ENCODE assay signal across 19 mouse cellular contexts in genomic region chr14:57850330-57850729, GRCm38 (mm10). TPM values are rescaled to one million over a fixed set of nuclear protein-coding genes. Genes with fewer than 3 reads are reported as not detected.
A peak's percentile ranks its signal among the peaks of the same experiment; 100 is the strongest.
DNase-seq lines count a peak whose midpoint lies in the region; ATAC-seq and TF ChIP-seq lines count a peak whose summit lies in the region.
"Had no signal": no experiment of that assay in that cellular context is flagged by ENCODE, and none has a peak within 500 bp of the region (broad histone marks: within the 10 kb centered on the region; RNA-seq: fewer than 3 reads in every experiment).

No protein-coding gene starts in this region.

- TF ChIP-seq EP300 in CH12.LX (IDR thresholded peaks at IDR 0.05; ENCODE audit: low read length): no peak; the same call in 1 of the 2 replicates

- DNase-seq in adrenal gland, postnatal 25 days: peak; percentile 6
- no peak for DNase-seq in adrenal gland, postnatal 4 days (ENCODE audit: low spot score in 2 of 2)
- DNase-seq in CH12.LX (ENCODE audit: extremely low read depth): peak; percentile 68
- peak; percentile 32 for DNase-seq in NIH3T3 (ENCODE audit: low read depth)
- no peak for DNase-seq in embryo, embryonic 10.5 days (ENCODE audit: low spot score)
- DNase-seq in cerebellum, adult 18-20 months: no peak
- DNase-seq: cerebellum, adult 8-10 months; kidney, adult 18-20 months; liver, postnatal 0 days; lung, postnatal 10 days; thymus, postnatal 25 days had no signal

- no peak overlapping the region for H3K27ac ChIP-seq in CH12.LX (ENCODE audit: insufficient read depth, low read depth)
- H3K27ac ChIP-seq: forebrain, embryonic 15.5 days; heart, embryonic 10.5 days; kidney, postnatal 0 days; limb, embryonic 15.5 days; midbrain, embryonic 12.5 days had no signal

- no peak for TF ChIP-seq CTCF in CH12.LX (conservative IDR thresholded peaks at IDR 0.05 in 1 of 2, IDR thresholded peaks at IDR 0.05 in 1 of 2; ENCODE audit: low read depth in 2 of 2, low read length in 2 of 2)

- no peak for TF ChIP-seq RAD21 in CH12.LX (IDR thresholded peaks at IDR 0.05; ENCODE audit: low read depth, low read length)

- no peak for TF ChIP-seq POLR2A in CH12.LX (IDR thresholded peaks at IDR 0.05; ENCODE audit: low read depth, low read length)

- no peaks in the 10 kb centered on the region for H3K9me3 ChIP-seq in CH12.LX (replicated peaks; ENCODE audit: low read length)
- H3K9me3 ChIP-seq: forebrain, embryonic 15.5 days; heart, embryonic 10.5 days; limb, embryonic 15.5 days; midbrain, embryonic 12.5 days had no signal

- H3K27me3 ChIP-seq in CH12.LX (replicated peaks): no peaks in the 10 kb centered on the region
- H3K27me3 ChIP-seq: forebrain, embryonic 15.5 days; limb, embryonic 15.5 days; midbrain, embryonic 12.5 days; Patski had no signal

- in situ Hi-C loops in CH12.LX (cut with MboI; ENCODE audit: low pct_ligation_motif_present, low pct_unique_long_range_greater_than_20kb, low sequenced_read_pairs): no loop called here

- ATAC-seq in erythroblast, adult 5-6 weeks (replicated peaks; ENCODE audit: low FRiP score, poor library complexity, severe bottlenecking): peak; percentile 72
- ATAC-seq: activated CD4-positive, CD25-positive, alpha-beta regulatory T cell, adult 4 months; forebrain, embryonic 15.5 days; liver, postnatal 0 days; Patski had no signal

- peak overlapping the region; percentile 9; the same call in 1 of the 2 replicates for H3K9ac ChIP-seq in CH12.LX (ENCODE audit: insufficient read depth, low read depth)
- H3K9ac ChIP-seq: forebrain, embryonic 15.5 days; limb, embryonic 15.5 days; liver, postnatal 0 days; midbrain, embryonic 12.5 days had no signal

- no peak overlapping the region for H3K4me3 ChIP-seq in CH12.LX (replicated peaks in 1 of 3; ENCODE audit: low read depth in 2 of 3, low read length in 2 of 3, poor library complexity in 1 of 3)
- H3K4me3 ChIP-seq: forebrain, embryonic 15.5 days; heart, embryonic 10.5 days; limb, embryonic 15.5 days; midbrain, embryonic 12.5 days had no signal

- H3K4me2 ChIP-seq in CH12.LX (ENCODE audit: insufficient read depth, low read depth, poor library complexity, severe bottlenecking): no peak overlapping the region
- H3K4me2 ChIP-seq: forebrain, embryonic 15.5 days; limb, embryonic 15.5 days; midbrain, embryonic 12.5 days had no signal

- H3K4me1 ChIP-seq in CH12.LX (ENCODE audit: control insufficient read depth in 1 of 2, insufficient read depth in 2 of 2): peaks cover 5 to 22% of the 10 kb centered on the region in 2 experiments; a peak in 3 of 4 replicates
- H3K4me1 ChIP-seq: forebrain, embryonic 15.5 days; heart, embryonic 10.5 days; limb, embryonic 15.5 days; midbrain, embryonic 12.5 days had no signal

- H3K79me2 ChIP-seq in CH12.LX (replicated peaks; ENCODE audit: control insufficient read depth, extremely low read depth, insufficient read depth, poor library complexity, severe bottlenecking): no peaks in the 10 kb centered on the region

- dilution Hi-C loops in CH12.LX (cut with MboI; ENCODE audit: extremely low pct_ligation_motif_present, extremely low pct_unique_long_range_greater_than_20kb, low sequenced_read_pairs): no loop called here

- H3K36me3 ChIP-seq in CH12.LX (replicated peaks in 1 of 2; ENCODE audit: control insufficient read depth in 1 of 2, insufficient read depth in 1 of 2, low read length in 1 of 2): peaks cover 2 to 49% of the 10 kb centered on the region in 2 experiments

TF ChIP-seq in CH12.LX, 34 proteins besides CTCF, POLR2A, EP300 and RAD21:
- 0 out of 2 replicates have a peak, but pooled peaks have one; percentile 17 for TF ChIP-seq BHLHE40 (IDR thresholded peaks at IDR 0.05; ENCODE audit: low read depth, low read length)
- TF ChIP-seq GABPA (IDR thresholded peaks at IDR 0.05; ENCODE audit: insufficient replicate concordance, low read depth, low read length): no peak
- peak; percentile 66; the same call in 1 of the 2 replicates for TF ChIP-seq IRF4 (IDR thresholded peaks at IDR 0.05; ENCODE audit: low read depth, low read length)
- no peak for TF ChIP-seq ZC3H11A (IDR thresholded peaks at IDR 0.05; ENCODE audit: low read depth, low read length)
- no peak for TF ChIP-seq TBP (conservative IDR thresholded peaks at IDR 0.05; ENCODE audit: low read depth, low read length)
- peak; percentile 9; the same call in 1 of the 2 replicates for TF ChIP-seq JUN (IDR thresholded peaks at IDR 0.05; ENCODE audit: insufficient read depth, low read depth, low read length)
- peak; percentile 45; the same call in 1 of the 2 replicates for TF ChIP-seq ETS1 (conservative IDR thresholded peaks at IDR 0.05; ENCODE audit: low read depth, low read length)
- TF ChIP-seq MAFK (IDR thresholded peaks at IDR 0.05; ENCODE audit: insufficient replicate concordance, low read length): peak; percentile 98
- TF ChIP-seq ELF1 (IDR thresholded peaks at IDR 0.05; ENCODE audit: low read depth, low read length): no peak

RNA-seq across cellular contexts. Expression of gene Mrpl57, which starts 24.3 kb away (rescaled TPM):
- 107 and 131 TPM in 2 replicates for total RNA-seq in adrenal gland, postnatal 25 days (2021)
- total RNA-seq in adrenal gland, postnatal 4 days (2021): 100 to 1,000 TPM; 101 to 107 TPM
- total RNA-seq in CH12.LX (2012; rRNA removed): 183 and 184 TPM in 2 replicates
- 112 and 123 TPM in 2 replicates for total RNA-seq in CH12.LX (2014; rRNA removed)
- 170 and 176 TPM in 2 replicates for polyA plus RNA-seq in CH12.LX (2012; ENCODE audit: insufficient read length, low read depth)
- 4.0 and 15.5 TPM in 2 replicates for total RNA-seq in erythroblast, adult 5-6 weeks (2015; ENCODE audit: low replicate concordance)
- total RNA-seq in erythroblast, adult 5-6 weeks (2017; ENCODE audit: low replicate concordance): 5.3 and 10.4 TPM in 2 replicates

RNA-seq across cellular contexts. Expression of gene Ska3, which starts 24.3 kb away (rescaled TPM):
- 2.3 and 3.9 TPM in 2 replicates for total RNA-seq in adrenal gland, postnatal 25 days (2021)
- 10 to 100 TPM in 1 of 2 experiments, 1 to 10 TPM in 1; 8.0 to 11.4 TPM for total RNA-seq in adrenal gland, postnatal 4 days (2021)
- total RNA-seq in CH12.LX (2012; rRNA removed) (14.7 and 17.6 TPM in 2 replicates), CH12.LX (2014; rRNA removed) (40.2 and 45.5 TPM in 2 replicates)
- 35.3 and 46.3 TPM in 2 replicates for polyA plus RNA-seq in CH12.LX (2012; ENCODE audit: insufficient read length, low read depth)
- 10.4 and 16.7 TPM in 2 replicates for total RNA-seq in erythroblast, adult 5-6 weeks (2015; ENCODE audit: low replicate concordance)
- total RNA-seq in erythroblast, adult 5-6 weeks (2017; ENCODE audit: low replicate concordance): 8.9 and 16.1 TPM in 2 replicates

RNA-seq across cellular contexts. Expression of gene Zdhhc20, which starts 39.7 kb away (rescaled TPM):
- total RNA-seq in adrenal gland, postnatal 25 days (2021): 40.1 and 57.4 TPM in 2 replicates
- 10 to 100 TPM; 53.8 to 61.9 TPM for total RNA-seq in adrenal gland, postnatal 4 days (2021)
- total RNA-seq in CH12.LX (2012; rRNA removed): 9.4 and 10.4 TPM in 2 replicates
- total RNA-seq in CH12.LX (2014; rRNA removed): 27.4 and 36.1 TPM in 2 replicates
- polyA plus RNA-seq in CH12.LX (2012; ENCODE audit: insufficient read length, low read depth): 28.7 and 41.3 TPM in 2 replicates
- 11.3 and 12.5 TPM in 2 replicates for total RNA-seq in erythroblast, adult 5-6 weeks (2015; ENCODE audit: low replicate concordance)
- 8.6 and 10.7 TPM in 2 replicates for total RNA-seq in erythroblast, adult 5-6 weeks (2017; ENCODE audit: low replicate concordance)

RNA-seq across cellular contexts. Expression of gene Sap18, which starts 52.4 kb away (rescaled TPM):
- 49.0 and 52.1 TPM in 2 replicates for total RNA-seq in adrenal gland, postnatal 25 days (2021)
- 10 to 100 TPM; 62.5 to 77.9 TPM for total RNA-seq in adrenal gland, postnatal 4 days (2021)
- 173 and 243 TPM in 2 replicates for total RNA-seq in CH12.LX (2012; rRNA removed)
- 33.9 and 49.0 TPM in 2 replicates for total RNA-seq in CH12.LX (2014; rRNA removed)
- 8.3 and 8.8 TPM in 2 replicates for polyA plus RNA-seq in CH12.LX (2012; ENCODE audit: insufficient read length, low read depth)
- total RNA-seq in erythroblast, adult 5-6 weeks (2015; ENCODE audit: low replicate concordance): 35.7 and 47.8 TPM in 2 replicates
- 4.3 and 16.0 TPM in 2 replicates for total RNA-seq in erythroblast, adult 5-6 weeks (2017; ENCODE audit: low replicate concordance)

Comparison
In these comparisons a context has a peak if more than half of its experiments do, and no peak if none do; other contexts are left out.
1. DNase-seq: peak in adrenal gland, postnatal 25 days (single experiment), CH12.LX (single experiment) and NIH3T3 (single experiment); none in adrenal gland, postnatal 4 days (0 of 2), embryo, embryonic 10.5 days (single experiment) and cerebellum, adult 18-20 months (0 of 2).